Mouse (Mus musculus) liver, postnatal 0 days (tissue): ENCODE data around the gene Ephx1.

Experiments
- CTCF ChIP-seq: sonication (generic); IDR thresholded peaks from 2 replicates; pipeline ENCODE4 v1.5.1; 2016; ENCODE audit warnings: antibody characterized with exemption, low read depth
- EP300 ChIP-seq: IDR thresholded peaks from 2 replicates; pipeline ENCODE4 v1.6.1; 2016; ENCODE audit warnings: antibody characterized with exemption, low read depth, mild to moderate bottlenecking

GRCm38 (mm10) chr1:181012416-181012815 is 8.3 kb downstream of the Ephx1 start:
- TF ChIP-seq CTCF = no peak
- TF ChIP-seq EP300 = no peak
